Mouse (Mus musculus) ES-E14 (cell line): ENCODE measurements around the gene Itpr2. TPM values are rescaled to one million over a fixed set of nuclear protein-coding genes. Genes with fewer than 3 reads are reported as not detected.

Experiments used
- DNase-seq: peaks from one replicate; pipeline ENCODE4 v3.0.0-alpha.2; 2013; ENCODE audit warnings: low read depth, low spot score
- H3K27ac ChIP-seq: 2 replicates; pipeline ENCODE4 v1.5.1; 2012; ENCODE audit warnings: low read depth, mild to moderate bottlenecking, low read length, moderate library complexity, mixed read lengths; ENCODE audit not compliant: poor library complexity, insufficient read depth, severe bottlenecking
- H3K36me3 ChIP-seq: 2 replicates; pipeline ENCODE4 v1.6.1; 2012; ENCODE audit warnings: mild to moderate bottlenecking, low read length, moderate library complexity, mixed read lengths; ENCODE audit not compliant: control insufficient read depth, poor library complexity, insufficient read depth, severe bottlenecking
- H3K4me1 ChIP-seq, 2 experiments: fragments of 150-350 bp in 1 of 2; sonication (generic) in 1 of 2; 2 replicates each; pipeline ENCODE4 v1.6.1; 2012; ENCODE audit warnings: low read length in 2 of 2, mild to moderate bottlenecking in 1 of 2, mixed read lengths in 1 of 2; ENCODE audit not compliant: control insufficient read depth in 2 of 2, insufficient read depth in 2 of 2, poor library complexity in 1 of 2
- H3K4me3 ChIP-seq, 2 experiments: fragments of 150-350 bp in 1 of 2; sonication (generic) in 1 of 2; 2 replicates each; pipeline ENCODE4 v1.5.1; 2012; ENCODE audit warnings: low read length in 2 of 2, low read depth in 1 of 2, mild to moderate bottlenecking in 1 of 2, mixed read lengths in 1 of 2; ENCODE audit not compliant: insufficient read depth in 1 of 2, poor library complexity in 1 of 2, severe bottlenecking in 1 of 2
- H3K9ac ChIP-seq: 2 replicates; pipeline ENCODE4 v1.6.1; 2012; ENCODE audit warnings: low read depth, mild to moderate bottlenecking, low read length, mixed read lengths; ENCODE audit not compliant: poor library complexity, insufficient read depth, severe bottlenecking
- H3K9me3 ChIP-seq: fragments of 150-350 bp; sonication (generic); 2 replicates; pipeline ENCODE4 v1.6.1; 2012; ENCODE audit warnings: low read depth, mild to moderate bottlenecking, low read length; ENCODE audit not compliant: control insufficient read depth, insufficient read depth
- CHD2 ChIP-seq: IDR thresholded peaks from 2 replicates; pipeline ENCODE4 v1.6.1; 2014; ENCODE audit warnings: mild to moderate bottlenecking, low read depth, low read length, inconsistent platforms
- HCFC1 ChIP-seq: IDR thresholded peaks from 2 replicates; pipeline ENCODE4 v1.6.1; 2012; ENCODE audit warnings: low read length, inconsistent platforms, borderline replicate concordance; ENCODE audit not compliant: insufficient read depth
- MAFK ChIP-seq: IDR thresholded peaks from 2 replicates; pipeline ENCODE4 v1.6.1; 2014; ENCODE audit warnings: mild to moderate bottlenecking, low read depth, low read length, inconsistent platforms; ENCODE audit not compliant: insufficient read depth
- ZC3H11A ChIP-seq: IDR thresholded peaks from 2 replicates; pipeline ENCODE4 v1.6.1; 2012; ENCODE audit warnings: low read depth, mild to moderate bottlenecking, inconsistent platforms, low read length, borderline replicate concordance
- ZNF384 ChIP-seq: IDR thresholded peaks from 2 replicates; pipeline ENCODE4 v1.6.1; 2012; ENCODE audit warnings: low read depth, low read length, inconsistent platforms
- in situ Hi-C, 2 experiments: fragments of 600-800 bp; cut with MboI; formaldehyde crosslinking; loops; one replicate each; pipeline ENCODE4 v1.15.1; 2025; ENCODE audit warnings: low sequenced_read_pairs in 2 of 2, inconsistent platforms in 1 of 2; ENCODE audit not compliant: unreplicated experiment in 2 of 2
- total RNA-seq: library from RNA; depleted of rRNA; stranded (reverse); fragments of 300-350 nt; gene quantifications from 2 replicates; pipeline ENCODE4 v1.2.3, GENCODE M21; 2012

Gene Itpr2
- total RNA-seq, 1 experiment, result 1.5 TPM

- Histone ChIP-seq H3K4me1 (peaks cover 0 to 7% of the 10 kb centered on the region in 2 experiments; a peak in 2 of 4 replicates), H3K9ac (no peak overlapping the region), H3K9me3 (no peaks in the 10 kb centered on the region), H3K27ac (no peak overlapping the region), H3K36me3 (no peaks in the 10 kb centered on the region), H3K4me3 (no peak overlapping the region)
- TF ChIP-seq CHD2 (no peak), ZNF384 (no peak), ZC3H11A (no peak), HCFC1 (no peak), MAFK (no peak)
- no peak for DNase-seq
- in situ Hi-C loops, result no loop called here
These were observed 346.8 kb downstream of the Itpr2 start for GRCm38 (mm10) chr6:146155156-146155734.

GRCm38 (mm10) chr6:146152843-146153242 is 349.2 kb downstream of the Itpr2 start:
- TF ChIP-seq MAFK (no peak), ZC3H11A (no peak), ZNF384 (no peak), CHD2 (no peak), HCFC1 (no peak)
- in situ Hi-C loops, result no loop called here
- no peak overlapping the region for H3K27ac ChIP-seq
- peaks cover 0 to 2% of the 10 kb centered on the region in 2 experiments; a peak in 2 of 4 replicates for H3K4me1 ChIP-seq
- H3K4me3 ChIP-seq, result no peak overlapping the region
- H3K9me3 ChIP-seq, result no peaks in the 10 kb centered on the region
- no peak overlapping the region for H3K9ac ChIP-seq
- no peak for DNase-seq
- H3K36me3 ChIP-seq, result no peaks in the 10 kb centered on the region

- Histone ChIP-seq H3K9ac (no peak overlapping the region), H3K9me3 (no peaks in the 10 kb centered on the region), H3K27ac (no peak overlapping the region), H3K4me3 (no peak overlapping the region), H3K36me3 (no peaks in the 10 kb centered on the region), H3K4me1 (no peaks in the 10 kb centered on the region)
- in situ Hi-C loops, result no loop called here
- TF ChIP-seq CHD2 (no peak), HCFC1 (no peak), ZC3H11A (no peak), MAFK (no peak)
- no peak for DNase-seq
These were observed 360.9 kb downstream of the Itpr2 start for GRCm38 (mm10) chr6:146140966-146141585.

GRCm38 (mm10) chr6:146140171-146140570 is 361.9 kb downstream of the Itpr2 start:
- in situ Hi-C loops, result no loop called here
- no peak overlapping the region for H3K27ac ChIP-seq
- no peak overlapping the region for H3K9ac ChIP-seq
- no peaks in the 10 kb centered on the region for H3K36me3 ChIP-seq
- no peaks in the 10 kb centered on the region for H3K4me1 ChIP-seq
- no peak overlapping the region for H3K4me3 ChIP-seq
- TF ChIP-seq ZNF384, result no peak
- TF ChIP-seq ZC3H11A, result no peak
- DNase-seq, result no peak
- H3K9me3 ChIP-seq, result no peaks in the 10 kb centered on the region

GRCm38 (mm10) chr6:146136646-146137045 is 365.4 kb downstream of the Itpr2 start:
- TF ChIP-seq CHD2 (no peak), HCFC1 (no peak), ZC3H11A (no peak)
- no peak for DNase-seq
- no peak overlapping the region for H3K4me3 ChIP-seq
- no peaks in the 10 kb centered on the region for H3K9me3 ChIP-seq
- no peak overlapping the region for H3K27ac ChIP-seq
- H3K4me1 ChIP-seq, result no peaks in the 10 kb centered on the region
- no peaks in the 10 kb centered on the region for H3K36me3 ChIP-seq
- in situ Hi-C loops, result no loop called here
- no peak overlapping the region for H3K9ac ChIP-seq
